In the genomic region with DNA sequence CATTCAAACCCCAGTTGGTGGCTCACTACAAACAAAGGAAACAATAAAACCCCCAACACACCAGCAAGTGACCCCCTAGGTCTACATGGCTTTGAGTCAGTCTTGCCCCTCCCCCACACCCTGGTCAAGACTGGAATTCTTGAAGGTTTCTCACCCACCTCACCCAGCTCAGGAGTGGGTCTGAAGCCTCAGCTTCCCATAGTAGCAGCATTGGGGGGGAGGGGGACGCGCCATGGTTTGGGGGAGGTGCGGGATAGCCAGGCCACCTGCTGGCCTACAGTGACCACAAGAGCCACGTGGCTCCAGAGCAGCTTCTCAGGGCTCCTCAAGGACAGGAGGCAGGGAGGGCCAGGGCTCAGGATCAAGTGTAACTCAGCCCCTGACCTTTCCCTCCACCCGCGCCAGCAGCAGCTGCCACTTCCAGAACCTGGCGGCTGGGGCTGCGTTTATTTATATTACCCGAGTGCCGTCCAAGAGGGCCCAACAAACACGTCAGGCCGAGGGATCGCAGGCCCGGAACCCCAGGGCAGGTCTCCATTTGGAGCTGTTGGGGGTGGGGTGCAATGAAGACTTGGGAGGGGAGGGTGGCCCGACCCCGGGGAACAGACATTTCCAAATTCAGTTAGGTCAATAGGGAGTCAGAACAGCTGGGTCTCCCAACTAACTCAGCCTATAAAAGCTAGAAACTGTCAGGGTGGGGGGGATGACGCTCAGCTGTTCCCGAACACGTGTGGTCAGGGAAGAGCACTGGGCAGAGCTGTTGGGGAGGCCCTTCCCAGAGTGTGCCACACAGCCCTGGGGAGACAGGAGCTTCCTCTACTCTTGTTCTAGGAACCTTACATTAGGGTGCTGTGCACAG, we compare ENCODE assay signal across 9 mouse cellular contexts. TPM values are rescaled to one million over a fixed set of nuclear protein-coding genes. Genes with fewer than 3 reads are reported as not detected.
DNase-seq lines count a peak whose midpoint lies in the region; ATAC-seq and TF ChIP-seq lines count a peak whose summit lies in the region.
"Had no signal": no experiment of that assay in that cellular context is flagged by ENCODE, and none has a peak within 500 bp of the region (broad histone marks: within the 10 kb centered on the region; RNA-seq: fewer than 3 reads in every experiment).

No protein-coding gene starts in this region.

- no peaks in the 10 kb centered on the region for H3K27me3 ChIP-seq in forebrain, embryonic 11.5 days (ENCODE audit: control insufficient read depth, insufficient read depth, low read length)
- peaks cover 32% of the 10 kb centered on the region for H3K27me3 ChIP-seq in midbrain, embryonic 10.5 days (ENCODE audit: low read depth, poor library complexity, severe bottlenecking)
- H3K27me3 ChIP-seq: CH12.LX had no signal

- peak overlapping the region; percentile 93 for H3K27ac ChIP-seq in left cerebral cortex, adult 2 months
- H3K27ac ChIP-seq in forebrain, embryonic 11.5 days (ENCODE audit: low read depth, low read length): no peak overlapping the region
- peak overlapping the region; percentile 83 for H3K27ac ChIP-seq in midbrain, embryonic 10.5 days (replicated peaks)

- no peak for DNase-seq in left cerebral cortex, adult 2 months (ENCODE audit: extremely low spot score in 1 of 2, low spot score in 2 of 2)
- no peak for DNase-seq in left cerebral cortex, adult 18-20 months (ENCODE audit: low spot score in 2 of 2)
- DNase-seq in forebrain, embryonic 11.5 days (ENCODE audit: low spot score): peak; percentile 69
- DNase-seq in heart, postnatal 14 days: peak; percentile 72 to 75
- peak; percentile 59 to 75 for DNase-seq in kidney, postnatal 4 days
- peak; percentile 72 for DNase-seq in midbrain, embryonic 10.5 days (ENCODE audit: low spot score)
- peak; percentile 59 to 69 for DNase-seq in urinary bladder, postnatal 4 days (ENCODE audit: low spot score in 2 of 2)
- no peak for DNase-seq in left cerebral cortex, adult 8-10 months (ENCODE audit: low spot score in 2 of 2)

- H3K4me2 ChIP-seq in forebrain, embryonic 11.5 days (ENCODE audit: low read depth, low read length, severe bottlenecking): 0 out of 2 replicates have a peak overlapping the region, but pooled peaks have one; percentile 11

- intact Hi-C loops in left cerebral cortex, adult 2 months (cut with DNase I): loop anchor here (2.0 kb wide), 1 partner anchor 210 kb away; no protein-coding TSS in a partner anchor
- intact Hi-C loops in heart, postnatal 14 days (cut with DNase I): no loop called here

- H3K9ac ChIP-seq in forebrain, embryonic 11.5 days (ENCODE audit: low read length): peak overlapping the region; percentile 32

- ATAC-seq in forebrain, embryonic 11.5 days (replicated peaks; ENCODE audit: low FRiP score): peak; percentile 51; the same call in 1 of the 2 replicates

- no peaks in the 10 kb centered on the region for H3K9me3 ChIP-seq in forebrain, embryonic 11.5 days (ENCODE audit: control insufficient read depth, low read length)
- no peaks in the 10 kb centered on the region for H3K9me3 ChIP-seq in midbrain, embryonic 10.5 days (replicated peaks)

- peaks cover 31% of the 10 kb centered on the region for H3K4me1 ChIP-seq in forebrain, embryonic 11.5 days (replicated peaks; ENCODE audit: control insufficient read depth, insufficient read depth, low read length)
- H3K4me1 ChIP-seq in midbrain, embryonic 10.5 days: peaks cover 83% of the 10 kb centered on the region

- no peak for TF ChIP-seq CTCF in left cerebral cortex, adult 2 months (IDR thresholded peaks at IDR 0.05)

- peak overlapping the region; percentile 58 for H3K4me3 ChIP-seq in left cerebral cortex, adult 2 months
- no peak overlapping the region for H3K4me3 ChIP-seq in forebrain, embryonic 11.5 days (ENCODE audit: low read depth, low read length)
- H3K4me3 ChIP-seq in midbrain, embryonic 10.5 days: peak overlapping the region; percentile 49

- peaks cover 4% of the 10 kb centered on the region for H3K36me3 ChIP-seq in forebrain, embryonic 11.5 days (ENCODE audit: control insufficient read depth, insufficient read depth, low read length)
- H3K36me3 ChIP-seq in midbrain, embryonic 10.5 days: peaks cover 52% of the 10 kb centered on the region

- WGBS in forebrain, embryonic 11.5 days: 6% methylated on average over 19 of the region's 19 CpGs
- 3% methylated on average over 19 of the region's 19 CpGs for WGBS in midbrain, embryonic 10.5 days

RNA-seq across cellular contexts. Expression of a gene that starts 53.9 kb away (rescaled TPM):
- total RNA-seq in left cerebral cortex, adult 2 months (2021): 1 to 10 TPM in 1 of 2 experiments, not detected in 1; 1.0 TPM
- 1 to 10 TPM in 1 of 2 experiments, under 1 TPM in 1; 0.68 to 1.0 TPM for total RNA-seq in left cerebral cortex, adult 18-20 months (2021)
- 4.5 and 6.0 TPM in 2 replicates for polyA plus RNA-seq in forebrain, embryonic 11.5 days (2014; fragmentation: Nextera tagmentation; extraction: Ambion mirVana)
- total RNA-seq in heart, postnatal 14 days (2021): under 1 TPM; 0.39 to 0.60 TPM
- polyA plus RNA-seq in midbrain, embryonic 10.5 days (2016; fragmentation: Nextera tagmentation; extraction: Ambion mirVana): 6.8 TPM in 2 replicates
- under 1 TPM; 0.28 to 0.70 (median 0.60) TPM for total RNA-seq in left cerebral cortex, adult 8-10 months (2022)

Comparison
In these comparisons a context has a peak if more than half of its experiments do, and no peak if none do; other contexts are left out.
1. DNase-seq: peak in forebrain, embryonic 11.5 days (single experiment), heart, postnatal 14 days (2 of 2), kidney, postnatal 4 days (2 of 2), midbrain, embryonic 10.5 days (single experiment) and urinary bladder, postnatal 4 days (2 of 2); none in left cerebral cortex, adult 2 months (0 of 2), left cerebral cortex, adult 18-20 months (0 of 2) and left cerebral cortex, adult 8-10 months (0 of 2).